Mouse (Mus musculus): ENCODE results near the gene Herc3.
"Not testable (repeated sequence)": the region's sequence is repeated elsewhere in the genome, so short reads cannot be mapped to it uniquely, and the experiment has no call there.

Herc3 gene

GRCm38 (mm10) chr6:58831232-58832009, at the start of gene Herc3:
Gene Herc3 (plus strand): TSS chr6:58831465.
- DNase-seq (ENCODE audit: low read depth, low spot score) = peak; percentile 89

- DNase-seq (ENCODE audit: low read depth, low spot score) = no peak
Measured at GRCm38 (mm10) chr6:58801394-58801793, 29.9 kb upstream of the Herc3 start.

- no peak for DNase-seq (ENCODE audit: low read depth, low spot score)
Measured at GRCm38 (mm10) chr6:58814381-58814780, 16.9 kb upstream of the Herc3 start.

- DNase-seq (ENCODE audit: low read depth, low spot score) = not testable (repeated sequence)
Measured at GRCm38 (mm10) chr6:58817037-58817436, 14.2 kb upstream of the Herc3 start.

- DNase-seq (ENCODE audit: low read depth, low spot score) = no peak
Measured at GRCm38 (mm10) chr6:58825619-58826018, 5.6 kb upstream of the Herc3 start.

- no peak for DNase-seq (ENCODE audit: low read depth, low spot score)
Measured at GRCm38 (mm10) chr6:58826089-58826488, 5.2 kb upstream of the Herc3 start.

GRCm38 (mm10) chr6:58828582-58828981, 2.7 kb upstream of the Herc3 start:
- no peak for DNase-seq (ENCODE audit: low read depth, low spot score)

GRCm38 (mm10) chr6:58830840-58831231, 429 bp upstream of the Herc3 start:
- no peak for DNase-seq (ENCODE audit: low read depth, low spot score)

GRCm38 (mm10) chr6:58832591-58833018, 1.3 kb downstream of the Herc3 start:
- DNase-seq (ENCODE audit: low read depth, low spot score) = peak; percentile 76

GRCm38 (mm10) chr6:58834470-58834869, 3.2 kb downstream of the Herc3 start:
- peak; percentile 41 for DNase-seq (ENCODE audit: low read depth, low spot score)

GRCm38 (mm10) chr6:58835591-58835990, 4.3 kb downstream of the Herc3 start:
- no peak for DNase-seq (ENCODE audit: low read depth, low spot score)

- no peak for DNase-seq (ENCODE audit: low read depth, low spot score)
Measured at GRCm38 (mm10) chr6:58836476-58836875, 5.2 kb downstream of the Herc3 start.

GRCm38 (mm10) chr6:58837917-58838316, 6.7 kb downstream of the Herc3 start:
- no peak for DNase-seq (ENCODE audit: low read depth, low spot score)

GRCm38 (mm10) chr6:58841208-58841607, 9.9 kb downstream of the Herc3 start:
- DNase-seq (ENCODE audit: low read depth, low spot score) = no peak

GRCm38 (mm10) chr6:58842186-58842585, 10.9 kb downstream of the Herc3 start:
- peak; percentile 41 for DNase-seq (ENCODE audit: low read depth, low spot score)

- peak; percentile 49 for DNase-seq (ENCODE audit: low read depth, low spot score)
Measured at GRCm38 (mm10) chr6:58843580-58843979, 12.3 kb downstream of the Herc3 start.

GRCm38 (mm10) chr6:58844188-58844822, 13.0 kb downstream of the Herc3 start:
- DNase-seq (ENCODE audit: low read depth, low spot score) = peak; percentile 92

- DNase-seq (ENCODE audit: low read depth, low spot score) = no peak
Measured at GRCm38 (mm10) chr6:58846850-58847692, 15.8 kb downstream of the Herc3 start.

GRCm38 (mm10) chr6:58847836-58848235, 16.6 kb downstream of the Herc3 start:
- no peak for DNase-seq (ENCODE audit: low read depth, low spot score)

GRCm38 (mm10) chr6:58849356-58849755, 18.1 kb downstream of the Herc3 start:
- DNase-seq (ENCODE audit: low read depth, low spot score) = no peak

- DNase-seq (ENCODE audit: low read depth, low spot score) = no peak
Measured at GRCm38 (mm10) chr6:58855676-58856367, 24.6 kb downstream of the Herc3 start.

GRCm38 (mm10) chr6:58856494-58856893, 25.2 kb downstream of the Herc3 start:
- no peak for DNase-seq (ENCODE audit: low read depth, low spot score)

Measured in CD4-positive, CD25-positive, alpha-beta regulatory T cell, adult 2 months (primary cell).